Mouse (Mus musculus): ENCODE data around the gene Gm28510.
"Not testable (repeated sequence)": the region's sequence is repeated elsewhere in the genome, so short reads cannot be mapped to it uniquely, and the experiment has no call there.

Gene Gm28510

GRCm38 (mm10) chrY:10412437-10412836, at the start of gene Gm28510:
Gm28510 (plus strand) TSS chrY:10412737.
- DNase-seq (ENCODE audit: low spot score): not testable (repeated sequence)
